ENCODE assay signal across 13 mouse cellular contexts in genomic region chr3:43342928-43343327, GRCm38 (mm10).
DNase-seq lines count a peak whose midpoint lies in the region; ATAC-seq and TF ChIP-seq lines count a peak whose summit lies in the region.
"Had no signal": no experiment of that assay in that cellular context is flagged by ENCODE, and none has a peak within 500 bp of the region (broad histone marks: within the 10 kb centered on the region; RNA-seq: fewer than 3 reads in every experiment).

No protein-coding gene starts in this region.

- in situ Hi-C loops in ES-E14 (cut with MboI; ENCODE audit: low sequenced_read_pairs in 2 of 2, unreplicated experiment in 2 of 2) = no loop called here

- H3K4me3 ChIP-seq in embryonic facial prominence, embryonic 14.5 days (ENCODE audit: low read depth, low read length) = no peak overlapping the region
- no peak overlapping the region for H3K4me3 ChIP-seq in embryonic facial prominence, embryonic 10.5 days
- H3K4me3 ChIP-seq in limb, embryonic 11.5 days (ENCODE audit: low read depth, low read length) = no peak overlapping the region
- no peak overlapping the region for H3K4me3 ChIP-seq in limb, embryonic 10.5 days
- no peak overlapping the region for H3K4me3 ChIP-seq in ES-E14 (ENCODE audit: insufficient read depth in 1 of 2, low read depth in 1 of 2, low read length in 2 of 2, poor library complexity in 1 of 2, severe bottlenecking in 1 of 2)
- H3K4me3 ChIP-seq: embryonic facial prominence, embryonic 13.5 days; heart, embryonic 10.5 days; myocyte had no signal

- no peaks in the 10 kb centered on the region for H3K4me1 ChIP-seq in embryonic facial prominence, embryonic 14.5 days (ENCODE audit: control insufficient read depth, insufficient read depth, low read length)
- H3K4me1 ChIP-seq in embryonic facial prominence, embryonic 10.5 days = no peaks in the 10 kb centered on the region
- H3K4me1 ChIP-seq in limb, embryonic 11.5 days (ENCODE audit: control insufficient read depth, insufficient read depth, low read length) = no peaks in the 10 kb centered on the region
- H3K4me1 ChIP-seq in limb, embryonic 10.5 days = no peaks in the 10 kb centered on the region
- no peaks in the 10 kb centered on the region for H3K4me1 ChIP-seq in ES-E14 (ENCODE audit: control insufficient read depth in 2 of 2, insufficient read depth in 2 of 2, low read length in 2 of 2, poor library complexity in 1 of 2)
- H3K4me1 ChIP-seq: embryonic facial prominence, embryonic 13.5 days; heart, embryonic 10.5 days had no signal

- no peaks in the 10 kb centered on the region for H3K36me3 ChIP-seq in embryonic facial prominence, embryonic 14.5 days (ENCODE audit: control insufficient read depth, insufficient read depth, low read length)
- H3K36me3 ChIP-seq in embryonic facial prominence, embryonic 10.5 days (replicated peaks) = no peaks in the 10 kb centered on the region
- no peaks in the 10 kb centered on the region for H3K36me3 ChIP-seq in limb, embryonic 11.5 days (ENCODE audit: control insufficient read depth, insufficient read depth, low read length)
- H3K36me3 ChIP-seq in limb, embryonic 10.5 days = no peaks in the 10 kb centered on the region
- no peaks in the 10 kb centered on the region for H3K36me3 ChIP-seq in ES-E14 (ENCODE audit: control insufficient read depth, insufficient read depth, low read length, poor library complexity, severe bottlenecking)
- H3K36me3 ChIP-seq: embryonic facial prominence, embryonic 13.5 days; G1E; heart, embryonic 10.5 days had no signal

- no peak overlapping the region for H3K27ac ChIP-seq in embryonic facial prominence, embryonic 14.5 days (replicated peaks; ENCODE audit: low read depth, low read length)
- H3K27ac ChIP-seq in embryonic facial prominence, embryonic 10.5 days (replicated peaks) = no peak overlapping the region
- no peak overlapping the region for H3K27ac ChIP-seq in limb, embryonic 11.5 days (replicated peaks; ENCODE audit: low read depth, low read length)
- no peak overlapping the region for H3K27ac ChIP-seq in limb, embryonic 10.5 days
- no peak overlapping the region for H3K27ac ChIP-seq in ES-E14 (ENCODE audit: insufficient read depth, low read depth, low read length, poor library complexity, severe bottlenecking)
- H3K27ac ChIP-seq: embryonic facial prominence, embryonic 13.5 days; heart, embryonic 10.5 days; macrophage had no signal

- no peak for ATAC-seq in embryonic facial prominence, embryonic 14.5 days (ENCODE audit: low read depth)
- no peak for ATAC-seq in limb, embryonic 11.5 days (ENCODE audit: insufficient number of reproducible peaks, low FRiP score, low TSS enrichment, low read depth)
- no peak for ATAC-seq in cerebellum, adult (ENCODE audit: insufficient number of reproducible peaks, low FRiP score, low TSS enrichment)

- H3K9me3 ChIP-seq in embryonic facial prominence, embryonic 14.5 days (ENCODE audit: control insufficient read depth, low read length) = no peaks in the 10 kb centered on the region
- no peaks in the 10 kb centered on the region for H3K9me3 ChIP-seq in embryonic facial prominence, embryonic 10.5 days
- H3K9me3 ChIP-seq in limb, embryonic 11.5 days (ENCODE audit: control insufficient read depth, low read length) = no peaks in the 10 kb centered on the region
- H3K9me3 ChIP-seq in limb, embryonic 10.5 days (replicated peaks) = no peaks in the 10 kb centered on the region
- H3K9me3 ChIP-seq in ES-E14 (ENCODE audit: control insufficient read depth, insufficient read depth, low read depth, low read length) = no peaks in the 10 kb centered on the region
- H3K9me3 ChIP-seq: embryonic facial prominence, embryonic 13.5 days; heart, embryonic 10.5 days had no signal

- H3K27me3 ChIP-seq in embryonic facial prominence, embryonic 14.5 days (replicated peaks; ENCODE audit: control insufficient read depth, insufficient read depth, low read length) = no peaks in the 10 kb centered on the region
- no peaks in the 10 kb centered on the region for H3K27me3 ChIP-seq in embryonic facial prominence, embryonic 10.5 days (replicated peaks; ENCODE audit: low read depth, poor library complexity, severe bottlenecking)
- H3K27me3 ChIP-seq in limb, embryonic 11.5 days (ENCODE audit: control insufficient read depth, insufficient read depth, low read length) = no peaks in the 10 kb centered on the region
- H3K27me3 ChIP-seq in limb, embryonic 10.5 days (ENCODE audit: low read depth, poor library complexity, severe bottlenecking) = no peaks in the 10 kb centered on the region
- H3K27me3 ChIP-seq: embryonic facial prominence, embryonic 13.5 days had no signal

- peak; percentile 17 for DNase-seq in embryonic facial prominence, embryonic 14.5 days (ENCODE audit: low spot score)
- no peak for DNase-seq in embryonic facial prominence, embryonic 10.5 days (ENCODE audit: low spot score)
- peak; percentile 23 for DNase-seq in limb, embryonic 11.5 days (ENCODE audit: low spot score)
- no peak for DNase-seq in limb, embryonic 10.5 days (ENCODE audit: low spot score)
- DNase-seq in ES-E14 (ENCODE audit: low read depth, low spot score) = peak; percentile 1
- DNase-seq in mesoderm, embryonic 11.5 days (ENCODE audit: low read depth, low spot score) = peak; percentile 2
- no peak for DNase-seq in spleen, postnatal 14 days (ENCODE audit: low spot score in 2 of 2)

- H3K9ac ChIP-seq in embryonic facial prominence, embryonic 14.5 days (ENCODE audit: low read depth, low read length) = no peak overlapping the region
- H3K9ac ChIP-seq in limb, embryonic 11.5 days (ENCODE audit: low read length) = no peak overlapping the region
- H3K9ac ChIP-seq in ES-E14 (ENCODE audit: insufficient read depth, low read depth, low read length, poor library complexity, severe bottlenecking) = no peak overlapping the region
- H3K9ac ChIP-seq: embryonic facial prominence, embryonic 13.5 days had no signal

- 84% methylated on average over 1 of the region's 1 CpGs for WGBS in embryonic facial prominence, embryonic 14.5 days
- WGBS in embryonic facial prominence, embryonic 10.5 days = 85% methylated on average over 1 of the region's 1 CpGs
- 86% methylated on average over 1 of the region's 1 CpGs for WGBS in limb, embryonic 11.5 days
- WGBS in limb, embryonic 10.5 days = 81% methylated on average over 1 of the region's 1 CpGs

- no peak overlapping the region for H3K4me2 ChIP-seq in embryonic facial prominence, embryonic 14.5 days (ENCODE audit: low read depth, low read length)
- H3K4me2 ChIP-seq in limb, embryonic 11.5 days (ENCODE audit: low read depth, severe bottlenecking) = no peak overlapping the region
- H3K4me2 ChIP-seq: embryonic facial prominence, embryonic 13.5 days had no signal

TF ChIP-seq in ES-E14, 5 proteins besides CTCF, POLR2A, EP300 and RAD21:
- TF ChIP-seq ZC3H11A (IDR thresholded peaks at IDR 0.05; ENCODE audit: borderline replicate concordance, low read depth, low read length) (no peak), HCFC1 (IDR thresholded peaks at IDR 0.05; ENCODE audit: borderline replicate concordance, insufficient read depth, low read length) (no peak), MAFK (IDR thresholded peaks at IDR 0.05; ENCODE audit: insufficient read depth, low read depth, low read length) (no peak), ZNF384 (IDR thresholded peaks at IDR 0.05; ENCODE audit: low read depth, low read length) (no peak), CHD2 (IDR thresholded peaks at IDR 0.05; ENCODE audit: low read depth, low read length) (no peak)

Comparison
In these comparisons a context has a peak if more than half of its experiments do, and no peak if none do; other contexts are left out.
1. DNase-seq: peak in embryonic facial prominence, embryonic 14.5 days (single experiment), limb, embryonic 11.5 days (single experiment), ES-E14 (single experiment) and mesoderm, embryonic 11.5 days (single experiment); none in embryonic facial prominence, embryonic 10.5 days (single experiment), limb, embryonic 10.5 days (single experiment) and spleen, postnatal 14 days (0 of 2).